Mouse (Mus musculus) regulatory T cell (primary cell): ENCODE results near the gene Tmtc2.

ENCODE experiments used
- in situ Hi-C: fragments of 300-600 bp; cut with MboI, MseI; formaldehyde crosslinking; loops from one replicate; pipeline ENCODE4 v1.15.1; 2025; ENCODE audit warnings: high pct_unique_total_duplicates

Tmtc2 gene

GRCm38 (mm10) chr10:105186636-105187035 lies 387.6 kb downstream of the Tmtc2 start:
- in situ Hi-C loops: no loop called here

GRCm38 (mm10) chr10:105168443-105169102 lies 405.7 kb downstream of the Tmtc2 start:
- in situ Hi-C loops: no loop called here

GRCm38 (mm10) chr10:105165291-105165690 lies 409.0 kb downstream of the Tmtc2 start:
- in situ Hi-C loops: no loop called here

GRCm38 (mm10) chr10:105153789-105154188 lies 420.5 kb downstream of the Tmtc2 start:
- in situ Hi-C loops: no loop called here

- in situ Hi-C loops: no loop called here
These were observed 429.9 kb downstream of the Tmtc2 start for GRCm38 (mm10) chr10:105144382-105144781.

GRCm38 (mm10) chr10:105142201-105142600 lies 432.1 kb downstream of the Tmtc2 start:
- in situ Hi-C loops: no loop called here
